Mouse (Mus musculus) MEL (cell line): Measurements from ENCODE around the gene Adam12.

Experiments
- CTCF ChIP-seq, 3 experiments: IDR thresholded peaks in 2 of 3; conservative IDR thresholded peaks in 1 of 3; 2 replicates each; pipeline ENCODE4 v1.5.1; 2011 to 2012; ENCODE audit warnings: low read length in 3 of 3, low read depth in 2 of 3, mild to moderate bottlenecking in 2 of 3, improper control_type of control experiment in 1 of 3, inconsistent platforms in 1 of 3, mixed read lengths in 1 of 3, moderate library complexity in 1 of 3; ENCODE audit not compliant: control insufficient read depth in 1 of 3, insufficient read depth in 1 of 3, poor library complexity in 1 of 3, severe bottlenecking in 1 of 3
- ELF1 ChIP-seq: IDR thresholded peaks from 2 replicates; pipeline ENCODE4 v1.6.1; 2014; ENCODE audit warnings: low read depth, mild to moderate bottlenecking, inconsistent platforms, low read length, improper control_type of control experiment, moderate library complexity
- EP300 ChIP-seq, 2 experiments: IDR thresholded peaks; 2 replicates each; pipeline ENCODE4 v1.6.1; 2011; ENCODE audit warnings: improper control_type of control experiment in 2 of 2, low read length in 2 of 2, low read depth in 1 of 2, mild to moderate bottlenecking in 1 of 2
- POLR2AphosphoS5 ChIP-seq: IDR thresholded peaks from 2 replicates; pipeline ENCODE4 v1.6.1; 2012; ENCODE audit warnings: low read depth, borderline replicate concordance, mild to moderate bottlenecking, inconsistent platforms, low read length, moderate library complexity, mixed read lengths
- RCOR1 ChIP-seq: IDR thresholded peaks from 2 replicates; pipeline ENCODE4 v1.6.1; 2012; ENCODE audit warnings: low read depth, mild to moderate bottlenecking, inconsistent platforms, low read length, improper control_type of control experiment
- ZC3H11A ChIP-seq: IDR thresholded peaks from 2 replicates; pipeline ENCODE4 v1.6.1; 2012; ENCODE audit warnings: low read depth, mild to moderate bottlenecking, inconsistent platforms, low read length, improper control_type of control experiment

GRCm38 (mm10) chr7:133954111-133955091 lies 277.5 kb downstream of the Adam12 start:
- TF ChIP-seq POLR2AphosphoS5 (no peak), ZC3H11A (no peak), RCOR1 (no peak), EP300 (IDR thresholded peaks at IDR 0.05; ENCODE audit: low read depth in 1 of 2, low read length in 2 of 2) (no peak), CTCF (IDR thresholded peaks at IDR 0.05 in 2 of 3, conservative IDR thresholded peaks at IDR 0.05 in 1 of 3; ENCODE audit: control insufficient read depth in 1 of 3, insufficient read depth in 1 of 3, low read depth in 2 of 3, low read length in 3 of 3, poor library complexity in 1 of 3, severe bottlenecking in 1 of 3) (no peak), ELF1 (no peak)
